19 mouse cellular contexts compared by ENCODE assay signal in genomic region chr3:140044898-140045297, GRCm38 (mm10).
"Had no signal": no experiment of that assay in that cellular context is flagged by ENCODE, and none has a peak within 500 bp of the region (broad histone marks: within the 10 kb centered on the region; RNA-seq: fewer than 3 reads in every experiment).

No protein-coding gene starts in this region.

- DNase-seq: kidney, adult 18-20 months; kidney, adult 9 months; kidney, postnatal 14 days; kidney, postnatal 4 days; liver; lung, adult 2 months; retina, postnatal 1 day; right cerebral cortex, postnatal 25 days; thymus, adult 18-20 months; thymus, postnatal 36 days had no signal

- H3K27ac ChIP-seq: limb, embryonic 10.5 days; limb, embryonic 13.5 days; liver, embryonic 12.5 days; liver, embryonic 15.5 days; macrophage; midbrain, embryonic 12.5 days; neural tube, embryonic 13.5 days had no signal

- H3K4me2 ChIP-seq: limb, embryonic 13.5 days; liver, embryonic 12.5 days; liver, embryonic 15.5 days; midbrain, embryonic 12.5 days; neural tube, embryonic 13.5 days had no signal

- H3K4me3 ChIP-seq: limb, embryonic 10.5 days; limb, embryonic 13.5 days; liver, embryonic 12.5 days; liver, embryonic 15.5 days; midbrain, embryonic 12.5 days; myocyte; neural tube, embryonic 13.5 days had no signal

- H3K4me1 ChIP-seq: limb, embryonic 10.5 days; limb, embryonic 13.5 days; liver, embryonic 12.5 days; liver, embryonic 15.5 days; midbrain, embryonic 12.5 days; neural tube, embryonic 13.5 days had no signal

- H3K36me3 ChIP-seq: limb, embryonic 10.5 days; limb, embryonic 13.5 days; liver, embryonic 12.5 days; liver, embryonic 15.5 days; midbrain, embryonic 12.5 days; neural tube, embryonic 13.5 days had no signal

- H3K9me3 ChIP-seq: limb, embryonic 10.5 days; limb, embryonic 13.5 days; liver, embryonic 12.5 days; liver, embryonic 15.5 days; midbrain, embryonic 12.5 days; neural tube, embryonic 13.5 days had no signal

- H3K27me3 ChIP-seq: limb, embryonic 13.5 days; liver, embryonic 12.5 days; liver, embryonic 15.5 days; midbrain, embryonic 12.5 days; neural tube, embryonic 13.5 days had no signal

- ATAC-seq: liver, embryonic 12.5 days; lung, postnatal 0 days had no signal

- H3K9ac ChIP-seq: limb, embryonic 13.5 days; liver, embryonic 12.5 days; liver, embryonic 15.5 days; midbrain, embryonic 12.5 days; neural tube, embryonic 13.5 days had no signal
